In genomic region chrX:102215356-102215755, GRCm38 (mm10) we compare ENCODE assay signal across 9 mouse cellular contexts. TPM values are rescaled to one million over a fixed set of nuclear protein-coding genes. Genes with fewer than 3 reads are reported as not detected.
A peak's percentile ranks its signal among the peaks of the same experiment; 100 is the strongest.
DNase-seq lines count a peak whose midpoint lies in the region; ATAC-seq and TF ChIP-seq lines count a peak whose summit lies in the region.
"Not testable (repeated sequence)": the region's sequence is repeated elsewhere in the genome, so short reads cannot be mapped to it uniquely, and the experiment has no call there.
"Had no signal": no experiment of that assay in that cellular context is flagged by ENCODE, and none has a peak within 500 bp of the region (broad histone marks: within the 10 kb centered on the region; RNA-seq: fewer than 3 reads in every experiment).

No protein-coding gene starts in this region.

- intact Hi-C loops in heart, postnatal 36 days (cut with DNase I), result loop anchor here (10.0 kb wide), 1 partner anchor 1229 kb away; no protein-coding TSS in a partner anchor

- not testable (repeated sequence) for H3K27me3 ChIP-seq in Patski

- DNase-seq in 3T3-L1 (ENCODE audit: low read depth, low spot score), result peak; percentile 57
- DNase-seq in Patski (ENCODE audit: low read depth, low spot score), result not testable (repeated sequence)
- DNase-seq in c-Kit-positive CD71-positive TER-119-negative erythroid progenitor cells, embryonic 14.5 days (ENCODE audit: low read depth), result peak; percentile 49
- peak; percentile 3 for DNase-seq in embryo, embryonic 11.5 days (ENCODE audit: low read depth, low spot score)
- DNase-seq in heart, postnatal 36 days, result peak; percentile 7 to 23
- peak; percentile 4 for DNase-seq in layer of hippocampus, adult 11-12 months (ENCODE audit: low spot score)
- DNase-seq in lung, postnatal 36 days, result peak; percentile 28
- DNase-seq in spleen, adult 12 weeks (ENCODE audit: low spot score), result peak; percentile 7

- peak; percentile 57 for TF ChIP-seq CTCF in Patski (IDR thresholded peaks at IDR 0.05)

- not testable (repeated sequence) for ATAC-seq in Patski

- in situ Hi-C loops in Patski (cut with MboI; ENCODE audit: low pct_unique_long_range_greater_than_20kb), result not testable (repeated sequence)

- CTCF ChIA-PET in Patski (lab: Charles Lee), result interaction anchor here (1.5 kb wide), 1 partner anchor 41 kb away, joined by 3 read pairs; no protein-coding TSS in a partner anchor

- POLR2A ChIA-PET in Patski (lab: Charles Lee), result not testable (repeated sequence)

RNA-seq across cellular contexts. Expression of gene Rps4x, which starts 26.2 kb away (rescaled TPM):
- polyA plus RNA-seq in Patski (2021), result 1,274 TPM
- total RNA-seq in heart, postnatal 36 days (2021), result 100 to 1,000 TPM; 623 to 693 TPM

RNA-seq across cellular contexts. Expression of gene Cited1, which starts 36.6 kb away (rescaled TPM):
- polyA plus RNA-seq in Patski (2021), result 13.0 TPM
- 1 to 10 TPM; 1.3 to 2.3 TPM for total RNA-seq in heart, postnatal 36 days (2021)
- polyA plus RNA-seq: macrophage had no signal

RNA-seq across cellular contexts. Expression of gene Ercc6l, which starts 58.5 kb away (rescaled TPM):
- 5.7 TPM for polyA plus RNA-seq in Patski (2021)
- under 1 TPM; 0.38 to 0.58 TPM for total RNA-seq in heart, postnatal 36 days (2021)
